Mouse (Mus musculus) megakaryocyte, embryonic 14.5 days (primary cell): ENCODE measurements at regions not wholly inside any gene's neighbourhood (a gene's known extent, or its start where the extent isn't known, plus 50 kb on each side); places are given as distances from the start of the nearest gene placed in this dataset.
"Not testable (repeated sequence)": the region's sequence is repeated elsewhere in the genome, so short reads cannot be mapped to it uniquely, and the experiment has no call there.

ENCODE experiments used
- H3K27me3 ChIP-seq: replicated peaks from 2 replicates; pipeline ENCODE3; 2012; ENCODE audit warnings: inconsistent platforms
- H3K36me3 ChIP-seq: replicated peaks from 2 replicates; pipeline ENCODE3; 2012; ENCODE audit warnings: low read length, inconsistent platforms, mixed read lengths
- H3K4me1 ChIP-seq: 2 replicates; pipeline ENCODE4 v1.6.1; 2012; ENCODE audit warnings: inconsistent platforms
- H3K4me3 ChIP-seq: replicated peaks from 2 replicates; pipeline ENCODE3; 2012; ENCODE audit warnings: moderate library complexity, mild to moderate bottlenecking, inconsistent platforms
- H3K9me3 ChIP-seq: 2 replicates; pipeline ENCODE4 v1.6.1; 2012; ENCODE audit warnings: inconsistent platforms
- FLI1 ChIP-seq: IDR thresholded peaks from 2 replicates; pipeline ENCODE4 v1.6.1; 2012; ENCODE audit warnings: low read length, inconsistent platforms, mixed read lengths
- GATA1 ChIP-seq: IDR thresholded peaks from 3 replicates; pipeline ENCODE4 v1.6.1; 2012; ENCODE audit warnings: mixed read lengths, low read length, inconsistent platforms, borderline replicate concordance

- H3K27me3 ChIP-seq = peaks cover 82% of the 10 kb centered on the region
- H3K4me1 ChIP-seq = peaks cover 42% of the 10 kb centered on the region
- peaks cover 16% of the 10 kb centered on the region for H3K9me3 ChIP-seq
- TF ChIP-seq FLI1 (no peak), GATA1 (no peak)
- H3K36me3 ChIP-seq = no peaks in the 10 kb centered on the region
- no peak overlapping the region for H3K4me3 ChIP-seq
Measured at GRCm38 (mm10) chr10:43669471-43669870, 91.4 kb downstream of the Cd24a start.

- TF ChIP-seq GATA1 = no peak
- no peak for TF ChIP-seq FLI1
- H3K4me1 ChIP-seq = peaks cover 52% of the 10 kb centered on the region
- peaks cover 77% of the 10 kb centered on the region for H3K27me3 ChIP-seq
- H3K9me3 ChIP-seq = peaks cover 8% of the 10 kb centered on the region
- H3K4me3 ChIP-seq = no peak overlapping the region
- no peaks in the 10 kb centered on the region for H3K36me3 ChIP-seq
Measured at GRCm38 (mm10) chr10:43670745-43671144, 92.7 kb downstream of the Cd24a start.

- Histone ChIP-seq H3K9me3 (peaks cover 5% of the 10 kb centered on the region; the same call in 1 of the 2 replicates), H3K27me3 (peaks cover 67% of the 10 kb centered on the region), H3K4me3 (no peak overlapping the region), H3K4me1 (peaks cover 62% of the 10 kb centered on the region), H3K36me3 (no peaks in the 10 kb centered on the region)
- TF ChIP-seq GATA1 (no peak), FLI1 (no peak)
Measured at GRCm38 (mm10) chr10:43671785-43672184, 93.7 kb downstream of the Cd24a start.

DNA sequence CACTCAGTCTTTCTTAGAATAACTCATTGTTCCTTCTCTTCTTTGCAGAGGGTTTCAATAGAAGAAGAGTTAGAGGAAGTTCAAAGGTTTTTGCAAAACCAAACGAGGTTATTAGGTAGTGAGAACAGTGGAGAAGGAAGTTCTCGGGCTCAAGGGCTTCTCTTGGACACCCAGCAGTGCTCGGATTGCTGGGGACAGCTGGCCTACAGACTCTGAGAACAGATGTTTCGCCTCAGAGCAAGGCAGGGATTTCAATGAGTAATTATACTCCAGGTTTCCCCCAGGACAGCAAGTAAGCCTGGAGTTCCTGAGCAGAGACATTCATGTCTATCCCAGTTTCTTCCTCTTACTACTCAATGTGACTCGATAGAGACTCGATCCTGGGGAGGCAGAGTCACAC lies 94.4 kb downstream of the Cd24a start:
- peaks cover 66% of the 10 kb centered on the region for H3K27me3 ChIP-seq
- H3K9me3 ChIP-seq = no peaks in the 10 kb centered on the region
- H3K4me3 ChIP-seq = no peak overlapping the region
- TF ChIP-seq FLI1 = no peak
- TF ChIP-seq GATA1 = no peak
- no peaks in the 10 kb centered on the region for H3K36me3 ChIP-seq
- peaks cover 61% of the 10 kb centered on the region for H3K4me1 ChIP-seq

DNA sequence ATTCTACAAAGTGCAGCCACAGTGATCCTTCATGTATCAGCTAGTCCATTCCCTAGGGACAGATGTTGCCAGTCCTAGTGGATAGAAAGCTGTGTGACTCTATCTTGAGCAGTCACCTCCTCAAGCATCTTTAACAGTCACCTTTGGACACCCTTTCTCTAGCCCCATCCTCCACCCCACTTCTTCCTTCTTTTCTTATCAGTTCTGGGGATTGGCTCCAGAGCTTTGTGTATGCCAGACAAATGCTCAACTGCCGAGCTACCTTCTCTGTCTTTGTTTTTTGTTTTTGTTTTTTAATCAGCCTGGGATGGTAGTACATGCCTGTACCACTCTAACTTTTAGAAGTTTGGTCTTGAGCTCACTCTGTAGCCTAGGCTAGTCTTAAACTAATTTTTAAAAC lies 96.7 kb downstream of the Cd24a start:
- Histone ChIP-seq H3K36me3 (no peaks in the 10 kb centered on the region), H3K4me3 (no peak overlapping the region), H3K4me1 (peaks cover 52% of the 10 kb centered on the region), H3K27me3 (peaks cover 70% of the 10 kb centered on the region), H3K9me3 (no peaks in the 10 kb centered on the region)
- TF ChIP-seq GATA1 (no peak), FLI1 (no peak)

- peaks cover 45% of the 10 kb centered on the region for H3K4me1 ChIP-seq
- H3K27me3 ChIP-seq = peaks cover 65% of the 10 kb centered on the region
- H3K36me3 ChIP-seq, H3K4me3 ChIP-seq, H3K9me3 ChIP-seq: not testable (repeated sequence)
Measured at GRCm38 (mm10) chr10:43675495-43675894, 97.4 kb downstream of the Cd24a start.

DNA sequence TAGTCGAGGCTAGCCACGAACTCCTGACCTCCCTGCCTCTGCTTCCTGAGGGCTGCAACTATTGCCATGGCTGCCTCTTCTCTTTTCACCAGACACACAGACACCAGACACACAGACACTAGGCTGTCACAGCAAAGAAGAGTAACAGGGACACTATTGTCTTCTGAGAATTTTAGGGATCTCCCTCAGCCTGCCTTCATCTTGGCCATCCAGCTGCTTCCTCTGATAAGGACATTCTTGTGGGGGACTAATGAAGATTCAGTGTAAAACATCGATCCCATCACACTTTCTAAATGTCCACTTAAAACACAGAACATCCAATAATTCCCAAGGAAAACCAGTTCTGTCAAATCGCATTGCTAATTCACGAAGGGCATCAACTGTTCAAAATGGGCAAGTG lies 98.2 kb downstream of the Cd24a start:
- H3K27me3 ChIP-seq = peaks cover 61% of the 10 kb centered on the region
- TF ChIP-seq FLI1 = no peak
- TF ChIP-seq GATA1 = no peak
- no peak overlapping the region for H3K4me3 ChIP-seq
- no peaks in the 10 kb centered on the region for H3K36me3 ChIP-seq
- H3K9me3 ChIP-seq = no peaks in the 10 kb centered on the region
- H3K4me1 ChIP-seq = peaks cover 38% of the 10 kb centered on the region

- peaks cover 26% of the 10 kb centered on the region for H3K27me3 ChIP-seq
- TF ChIP-seq GATA1 (no peak), FLI1 (no peak)
- H3K9me3 ChIP-seq = no peaks in the 10 kb centered on the region
- H3K36me3 ChIP-seq = no peaks in the 10 kb centered on the region
- peaks cover 45% of the 10 kb centered on the region for H3K4me1 ChIP-seq
- H3K4me3 ChIP-seq = no peak overlapping the region
Measured at GRCm38 (mm10) chr10:43684247-43685033, 106.4 kb downstream of the Cd24a start.

DNA sequence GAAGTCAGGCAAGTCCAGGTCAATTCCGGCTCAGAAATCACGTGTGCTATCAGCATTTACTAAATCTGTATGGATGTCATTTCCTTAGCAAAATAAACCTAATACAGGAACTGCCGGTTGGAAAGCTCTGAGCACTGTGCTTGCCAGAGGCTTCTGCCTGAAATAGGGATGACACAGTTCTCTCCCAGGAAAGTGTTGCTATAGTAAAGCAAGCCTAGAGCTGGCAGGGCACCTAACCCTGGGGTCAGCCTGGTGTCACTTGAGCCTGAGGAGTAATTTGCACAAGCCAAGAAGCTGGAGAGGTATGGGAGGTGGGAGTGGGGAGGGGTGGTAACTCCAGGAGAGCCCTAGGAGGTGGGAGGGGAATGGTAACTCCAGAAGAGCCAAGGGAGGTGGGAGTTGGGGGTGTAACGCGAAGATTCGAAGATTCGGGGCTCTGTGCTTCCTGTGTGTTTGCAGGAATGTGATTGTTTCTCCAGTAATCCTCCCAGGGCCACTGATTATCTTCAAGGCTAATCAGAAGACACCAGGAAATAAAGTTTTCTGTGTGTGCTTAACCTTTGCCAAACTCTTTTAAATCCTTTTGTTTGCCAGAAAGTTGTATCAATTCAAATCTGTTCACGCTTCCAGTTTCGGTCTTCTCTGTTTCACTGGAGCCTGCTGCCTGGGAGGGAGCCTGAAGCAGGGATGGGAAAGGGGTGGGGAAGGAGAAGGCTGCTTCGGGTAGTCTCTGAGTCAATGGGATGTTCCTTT lies 111.3 kb downstream of the Cd24a start:
- Histone ChIP-seq H3K36me3 (no peaks in the 10 kb centered on the region), H3K27me3 (peaks cover 60% of the 10 kb centered on the region)
- no peak for TF ChIP-seq FLI1
- TF ChIP-seq GATA1 = no peak

GRCm38 (mm10) chr10:43689914-43690316 lies 111.8 kb downstream of the Cd24a start:
- Histone ChIP-seq H3K4me3 (no peak overlapping the region), H3K9me3 (peaks cover 17% of the 10 kb centered on the region), H3K4me1 (peaks cover 53% of the 10 kb centered on the region), H3K36me3 (no peaks in the 10 kb centered on the region), H3K27me3 (peaks cover 65% of the 10 kb centered on the region)
- TF ChIP-seq FLI1 (no peak), GATA1 (no peak)

More for the DNA sequence above, 111.3 kb downstream of the Cd24a start:
- Histone ChIP-seq H3K4me3 (no peak overlapping the region), H3K9me3 (peaks cover 17% of the 10 kb centered on the region), H3K4me1 (peaks cover 54% of the 10 kb centered on the region)
